21 mouse cellular contexts compared by ENCODE assay signal in genomic region chr9:72076158-72076557, GRCm38 (mm10). TPM values are rescaled to one million over a fixed set of nuclear protein-coding genes. Genes with fewer than 3 reads are reported as not detected.
DNase-seq lines count a peak whose midpoint lies in the region; ATAC-seq and TF ChIP-seq lines count a peak whose summit lies in the region.
"Had no signal": no experiment of that assay in that cellular context is flagged by ENCODE, and none has a peak within 500 bp of the region (broad histone marks: within the 10 kb centered on the region; RNA-seq: fewer than 3 reads in every experiment).

No protein-coding gene starts in this region.

- DNase-seq in lung, postnatal 0 days (ENCODE audit: low spot score): no peak
- DNase-seq in lung, adult 18-20 months: no peak
- DNase-seq in 416B (ENCODE audit: low read depth) (peak; percentile 23), Patski (ENCODE audit: low read depth, low spot score) (peak; percentile 46)
- DNase-seq in retina, postnatal 1 day: peak; percentile 9
- no peak for DNase-seq in embryo, embryonic 9.5 days (ENCODE audit: extremely low spot score)
- no peak for DNase-seq in cerebellum, adult 18-20 months
- DNase-seq in left cerebral cortex, adult 8-10 months (ENCODE audit: low spot score in 2 of 2): no peak
- DNase-seq: adrenal gland, postnatal 14 days; cerebellum, adult 8-10 months; cerebellum, postnatal 25 days; forebrain, postnatal 0 days; gastrocnemius, postnatal 10 days; heart, adult 2 months; heart, postnatal 36 days; kidney, adult 2 months had no signal

- H3K4me3 ChIP-seq in lung, postnatal 0 days (ENCODE audit: low read depth, low read length): no peak overlapping the region
- H3K4me3 ChIP-seq: embryonic facial prominence, embryonic 13.5 days; forebrain, embryonic 13.5 days; heart, adult 2 months; hindbrain, embryonic 15.5 days had no signal

- H3K36me3 ChIP-seq in lung, postnatal 0 days (ENCODE audit: insufficient read depth, low read length): no peaks in the 10 kb centered on the region
- H3K36me3 ChIP-seq: embryonic facial prominence, embryonic 13.5 days; hindbrain, embryonic 15.5 days had no signal

- H3K4me2 ChIP-seq in lung, postnatal 0 days (replicated peaks; ENCODE audit: low read depth, low read length): no peak overlapping the region
- H3K4me2 ChIP-seq: embryonic facial prominence, embryonic 13.5 days; forebrain, embryonic 13.5 days; heart, embryonic 11.5 days; hindbrain, embryonic 15.5 days had no signal

- POLR2A ChIA-PET in Patski (lab: Charles Lee): no interaction called here

- H3K27me3 ChIP-seq in lung, postnatal 0 days (replicated peaks; ENCODE audit: insufficient read depth, low read length): no peaks in the 10 kb centered on the region
- H3K27me3 ChIP-seq in Patski: no peaks in the 10 kb centered on the region
- H3K27me3 ChIP-seq: embryonic facial prominence, embryonic 13.5 days; forebrain, embryonic 13.5 days; hindbrain, embryonic 15.5 days had no signal

- no peak for TF ChIP-seq CTCF in lung, postnatal 0 days (IDR thresholded peaks at IDR 0.05)
- TF ChIP-seq CTCF in Patski (IDR thresholded peaks at IDR 0.05): no peak

- no peak for ATAC-seq in lung, postnatal 0 days
- ATAC-seq in Patski: peak; percentile 86
- ATAC-seq: forebrain, embryonic 13.5 days; forebrain, postnatal 0 days; intestine, embryonic 16.5 days had no signal

- no peaks in the 10 kb centered on the region for H3K4me1 ChIP-seq in lung, postnatal 0 days (ENCODE audit: insufficient read depth, low read depth, low read length)
- H3K4me1 ChIP-seq: embryonic facial prominence, embryonic 13.5 days had no signal

- no peaks in the 10 kb centered on the region for H3K9me3 ChIP-seq in lung, postnatal 0 days (ENCODE audit: low read length)
- H3K9me3 ChIP-seq: embryonic facial prominence, embryonic 13.5 days; forebrain, embryonic 13.5 days; hindbrain, embryonic 15.5 days had no signal

- CTCF ChIA-PET in Patski (lab: Charles Lee): interaction anchor here (1.5 kb wide), 1 partner anchor 18 kb away, joined by 4 read pairs; no protein-coding TSS in a partner anchor

- TF ChIP-seq EP300 in lung, postnatal 0 days (IDR thresholded peaks at IDR 0.05): no peak

- in situ Hi-C loops in Patski (cut with MboI; ENCODE audit: low pct_unique_long_range_greater_than_20kb): no loop called here

- no peak overlapping the region for H3K9ac ChIP-seq in lung, postnatal 0 days (replicated peaks; ENCODE audit: low read depth)
- H3K9ac ChIP-seq: embryonic facial prominence, embryonic 13.5 days; forebrain, embryonic 13.5 days; forebrain, postnatal 0 days; hindbrain, embryonic 15.5 days had no signal

- H3K27ac ChIP-seq in lung, postnatal 0 days (ENCODE audit: low read length): 0 out of 2 replicates have a peak overlapping the region, but pooled peaks have one; percentile 15
- H3K27ac ChIP-seq: embryonic facial prominence, embryonic 13.5 days; forebrain, embryonic 13.5 days; heart, adult 2 months; hindbrain, embryonic 15.5 days had no signal

RNA-seq across cellular contexts. Expression of gene Tcf12, which starts 35.5 kb away (rescaled TPM):
- 32.1 and 34.1 TPM in 2 replicates for polyA plus RNA-seq in lung, postnatal 0 days (2015; fragmentation: Nextera tagmentation; extraction: Ambion mirVana)
- polyA plus RNA-seq in Patski (2021): 85.9 TPM
- total RNA-seq in left cerebral cortex, adult 8-10 months (2022): 10 to 100 TPM; 44.5 to 53.5 (median 47.2) TPM

Comparison
In these comparisons a context has a peak if more than half of its experiments do, and no peak if none do; other contexts are left out.
1. DNase-seq: peak in 416B (single experiment), Patski (single experiment) and retina, postnatal 1 day (single experiment); none in lung, postnatal 0 days (single experiment), lung, adult 18-20 months (0 of 2), embryo, embryonic 9.5 days (single experiment), cerebellum, adult 18-20 months (0 of 2) and left cerebral cortex, adult 8-10 months (0 of 2).